Mouse (Mus musculus) E14TG2a.4 (cell line): ENCODE measurements around the gene Lhx5.

ENCODE experiments used
- CTCF ChIP-seq: conservative IDR thresholded peaks from 2 replicates; pipeline ENCODE4 v1.5.1; 2014; ENCODE audit warnings: low read length
- NANOG ChIP-seq: IDR thresholded peaks from 2 replicates; pipeline ENCODE4 v1.6.1; 2014; ENCODE audit warnings: borderline replicate concordance, low read length, mixed read lengths
- POU5F1 ChIP-seq: IDR thresholded peaks from 2 replicates; pipeline ENCODE4 v1.6.1; 2014; ENCODE audit warnings: low read length, borderline replicate concordance

GRCm38 (mm10) chr5:120408933-120409332 is 22.6 kb upstream of the Lhx5 start:
- TF ChIP-seq CTCF = no peak
- TF ChIP-seq NANOG = no peak
- TF ChIP-seq POU5F1 = no peak
